Mouse (Mus musculus): ENCODE data around the gene Lrch1. TPM values are rescaled to one million over a fixed set of nuclear protein-coding genes. Genes with fewer than 3 reads are reported as not detected.

The Lrch1 gene
- polyA plus RNA-seq, 2 experiments = 13.0 to 15.2 TPM

- DNase-seq (ENCODE audit: low spot score) (no peak), ATAC-seq (ENCODE audit: low FRiP score, low read depth) (peak; percentile 41; the same call in 1 of the 2 replicates)
- WGBS = 54% methylated on average over 5 of the region's 5 CpGs
Observed at GRCm38 (mm10) chr14:74831653-74832052, 116.0 kb downstream of the Lrch1 start.

DNA sequence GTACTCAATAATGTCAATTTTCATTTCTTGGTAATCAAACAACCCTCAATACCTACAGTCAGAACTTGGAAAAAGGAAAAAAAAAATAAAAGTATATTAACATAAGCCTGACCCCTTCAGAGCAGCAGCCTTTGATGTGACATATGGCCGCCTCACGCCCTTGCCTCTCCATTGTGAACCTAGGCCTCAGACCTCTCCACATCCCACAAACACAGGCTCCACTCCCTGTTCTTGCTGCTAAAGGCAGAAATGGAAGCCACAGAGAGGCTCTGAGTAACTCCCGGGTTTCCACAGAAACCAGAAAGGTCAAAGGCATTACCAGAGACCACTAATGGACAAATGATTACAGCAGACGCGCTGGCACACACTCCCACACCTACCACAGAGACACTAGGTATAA is 116.6 kb downstream of the Lrch1 start:
- no peak overlapping the region for H3K27ac ChIP-seq (replicated peaks; ENCODE audit: low read depth, low read length)

More at GRCm38 (mm10) chr14:74831653-74832052, 116.0 kb downstream of the Lrch1 start:
- Histone ChIP-seq H3K9ac (ENCODE audit: low read depth, low read length, severe bottlenecking) (no peak overlapping the region), H3K4me1 (ENCODE audit: control insufficient read depth, insufficient read depth, low read length) (no peaks in the 10 kb centered on the region), H3K4me3 (replicated peaks; ENCODE audit: low read length) (no peak overlapping the region), H3K27me3 (ENCODE audit: control insufficient read depth, insufficient read depth, low read length) (no peaks in the 10 kb centered on the region), H3K4me2 (replicated peaks; ENCODE audit: low read depth, low read length, severe bottlenecking) (no peak overlapping the region), H3K36me3 (ENCODE audit: control insufficient read depth, insufficient read depth, low read length) (0 out of 2 replicates have a peak, but pooled peaks cover 5% of the 10 kb centered on the region), H3K27ac (replicated peaks; ENCODE audit: low read depth, low read length) (no peak overlapping the region), H3K9me3 (ENCODE audit: control insufficient read depth, low read length) (no peaks in the 10 kb centered on the region)
- TF ChIP-seq POLR2A (IDR thresholded peaks at IDR 0.05; ENCODE audit: borderline replicate concordance, extremely low read depth, insufficient read depth, insufficient read length) = no peak

GRCm38 (mm10) chr14:74830591-74830990 is 117.1 kb downstream of the Lrch1 start:
- H3K36me3 ChIP-seq (ENCODE audit: control insufficient read depth, insufficient read depth, low read length) = peaks cover 3% of the 10 kb centered on the region; the same call in 1 of the 2 replicates
- 71% methylated on average over 2 of the region's 2 CpGs for WGBS
- no peak for ATAC-seq (ENCODE audit: low FRiP score, low read depth)

More for the DNA sequence above, 116.6 kb downstream of the Lrch1 start:
- 59% methylated on average over 5 of the region's 5 CpGs for WGBS
- DNase-seq (ENCODE audit: low spot score) (no peak), ATAC-seq (ENCODE audit: low FRiP score, low read depth) (no peak)
- H3K4me2 ChIP-seq (replicated peaks; ENCODE audit: low read depth, low read length, severe bottlenecking) = no peak overlapping the region
- H3K36me3 ChIP-seq (ENCODE audit: control insufficient read depth, insufficient read depth, low read length) = 0 out of 2 replicates have a peak, but pooled peaks cover 5% of the 10 kb centered on the region
- no peaks in the 10 kb centered on the region for H3K4me1 ChIP-seq (ENCODE audit: control insufficient read depth, insufficient read depth, low read length)
- no peak for TF ChIP-seq POLR2A (IDR thresholded peaks at IDR 0.05; ENCODE audit: borderline replicate concordance, extremely low read depth, insufficient read depth, insufficient read length)
- no peaks in the 10 kb centered on the region for H3K9me3 ChIP-seq (ENCODE audit: control insufficient read depth, low read length)
- H3K4me3 ChIP-seq (replicated peaks; ENCODE audit: low read length) = no peak overlapping the region
- H3K27me3 ChIP-seq (ENCODE audit: control insufficient read depth, insufficient read depth, low read length) = no peaks in the 10 kb centered on the region
- H3K9ac ChIP-seq (ENCODE audit: low read depth, low read length, severe bottlenecking) = no peak overlapping the region

DNA sequence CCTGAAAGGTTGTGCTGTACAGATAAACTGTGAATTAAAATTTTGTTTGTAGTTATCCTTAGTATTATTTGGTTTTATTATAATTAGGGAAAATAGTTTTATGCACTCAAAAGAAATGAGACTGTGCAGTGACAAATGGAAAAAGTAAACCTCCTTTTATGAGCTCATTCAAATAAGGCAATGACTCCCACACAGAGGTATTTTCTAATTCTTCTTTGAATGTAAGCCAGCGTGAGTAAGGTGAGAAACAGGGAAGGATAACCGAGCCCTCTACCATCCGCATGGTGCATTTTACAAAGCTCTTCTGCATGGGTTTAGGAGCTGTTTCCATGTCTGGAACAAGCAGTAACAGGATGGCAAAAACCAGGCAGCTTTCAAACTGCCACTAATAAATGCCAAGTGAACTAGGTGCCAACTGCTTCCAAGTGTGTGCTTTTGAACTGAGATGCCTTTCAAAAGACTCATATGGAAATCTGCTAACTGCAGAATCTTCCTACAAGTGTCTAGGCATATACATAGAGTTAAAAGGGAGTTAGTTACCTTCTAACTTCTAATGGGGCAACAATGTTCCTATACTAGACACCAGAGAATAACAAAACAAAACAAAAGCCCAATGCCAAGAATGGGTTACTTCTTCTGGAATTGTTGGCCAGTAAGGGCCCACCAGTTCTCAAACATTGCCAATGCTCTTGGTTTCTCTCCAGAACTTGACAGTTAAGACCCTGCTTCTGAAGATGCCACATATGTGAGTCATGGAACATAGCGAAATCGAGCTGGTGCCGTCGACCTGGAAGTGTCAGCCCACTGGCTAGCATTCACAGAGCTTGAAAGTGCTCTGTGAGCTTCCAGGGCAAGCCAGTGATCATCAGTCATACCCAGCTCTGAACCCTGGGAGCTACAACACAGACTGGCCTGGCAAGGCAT is 124.7 kb downstream of the Lrch1 start:
- 62% methylated on average over 7 of the region's 7 CpGs for WGBS
- Histone ChIP-seq H3K4me3 (replicated peaks; ENCODE audit: low read length) (no peak overlapping the region), H3K9me3 (ENCODE audit: control insufficient read depth, low read length) (no peaks in the 10 kb centered on the region), H3K4me2 (replicated peaks; ENCODE audit: low read depth, low read length, severe bottlenecking) (no peak overlapping the region), H3K4me1 (ENCODE audit: control insufficient read depth, insufficient read depth, low read length) (peaks cover 17% of the 10 kb centered on the region), H3K9ac (ENCODE audit: low read depth, low read length, severe bottlenecking) (no peak overlapping the region), H3K27ac (replicated peaks; ENCODE audit: low read depth, low read length) (no peak overlapping the region), H3K36me3 (ENCODE audit: control insufficient read depth, insufficient read depth, low read length) (peaks cover 10% of the 10 kb centered on the region), H3K27me3 (ENCODE audit: control insufficient read depth, insufficient read depth, low read length) (no peaks in the 10 kb centered on the region)
- DNase-seq (ENCODE audit: low spot score) (no peak), ATAC-seq (ENCODE audit: low FRiP score, low read depth) (no peak)
- no peak for TF ChIP-seq POLR2A (IDR thresholded peaks at IDR 0.05; ENCODE audit: borderline replicate concordance, extremely low read depth, insufficient read depth, insufficient read length)

More at GRCm38 (mm10) chr14:74830591-74830990, 117.1 kb downstream of the Lrch1 start:
- Histone ChIP-seq H3K4me1 (ENCODE audit: control insufficient read depth, insufficient read depth, low read length) (no peaks in the 10 kb centered on the region), H3K9me3 (ENCODE audit: control insufficient read depth, low read length) (no peaks in the 10 kb centered on the region), H3K9ac (ENCODE audit: low read depth, low read length, severe bottlenecking) (no peak overlapping the region), H3K4me2 (replicated peaks; ENCODE audit: low read depth, low read length, severe bottlenecking) (no peak overlapping the region), H3K27ac (replicated peaks; ENCODE audit: low read depth, low read length) (no peak overlapping the region), H3K27me3 (ENCODE audit: control insufficient read depth, insufficient read depth, low read length) (no peaks in the 10 kb centered on the region), H3K4me3 (replicated peaks; ENCODE audit: low read length) (no peak overlapping the region)
- TF ChIP-seq POLR2A (IDR thresholded peaks at IDR 0.05; ENCODE audit: borderline replicate concordance, extremely low read depth, insufficient read depth, insufficient read length) = no peak
- DNase-seq (ENCODE audit: low spot score) = no peak

- H3K27ac ChIP-seq (replicated peaks; ENCODE audit: low read depth, low read length) = no peak overlapping the region
- ATAC-seq (ENCODE audit: low FRiP score, low read depth) = no peak
- no peak overlapping the region for H3K4me2 ChIP-seq (replicated peaks; ENCODE audit: low read depth, low read length, severe bottlenecking)
- TF ChIP-seq POLR2A (IDR thresholded peaks at IDR 0.05; ENCODE audit: borderline replicate concordance, extremely low read depth, insufficient read depth, insufficient read length) = no peak
- H3K9ac ChIP-seq (ENCODE audit: low read depth, low read length, severe bottlenecking) = no peak overlapping the region
- H3K4me1 ChIP-seq (ENCODE audit: control insufficient read depth, insufficient read depth, low read length) = peaks cover 17% of the 10 kb centered on the region
- peaks cover 10% of the 10 kb centered on the region for H3K36me3 ChIP-seq (ENCODE audit: control insufficient read depth, insufficient read depth, low read length)
- no peaks in the 10 kb centered on the region for H3K27me3 ChIP-seq (ENCODE audit: control insufficient read depth, insufficient read depth, low read length)
- 15% methylated on average over 2 of the region's 2 CpGs for WGBS
- DNase-seq (ENCODE audit: low spot score) = peak; percentile 32
- no peaks in the 10 kb centered on the region for H3K9me3 ChIP-seq (ENCODE audit: control insufficient read depth, low read length)
- no peak overlapping the region for H3K4me3 ChIP-seq (replicated peaks; ENCODE audit: low read length)
Observed at GRCm38 (mm10) chr14:74822048-74822447, 125.6 kb downstream of the Lrch1 start.

All from limb, embryonic 14.5 days (tissue).